Mouse (Mus musculus) 416B (cell line): ENCODE results near the gene Dcst2.

ENCODE experiments used
- DNase-seq: peaks from one replicate; pipeline ENCODE4 v3.0.0; 2011; ENCODE audit warnings: low read depth

Gene Dcst2

DNA sequence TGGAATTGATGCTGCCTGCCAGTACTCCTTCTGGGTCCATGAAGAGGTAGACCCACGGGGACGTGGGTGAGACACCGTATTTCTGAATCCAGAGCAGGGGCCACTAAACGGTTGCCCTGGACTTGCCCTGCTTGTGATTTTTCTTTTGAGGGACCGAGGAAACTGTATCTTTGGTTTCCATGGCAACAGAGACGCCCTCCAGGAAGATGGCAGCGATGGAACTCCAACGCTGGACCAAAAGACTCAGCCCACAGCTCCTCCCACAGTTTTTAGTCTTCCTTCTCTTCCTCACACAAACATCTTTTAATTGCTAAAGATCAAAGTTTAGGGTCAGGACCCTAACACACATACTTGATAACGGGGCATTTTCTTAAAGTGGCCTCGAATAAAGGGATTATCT is 29.8 kb upstream of the Dcst2 start:
- no peak for DNase-seq

DNA sequence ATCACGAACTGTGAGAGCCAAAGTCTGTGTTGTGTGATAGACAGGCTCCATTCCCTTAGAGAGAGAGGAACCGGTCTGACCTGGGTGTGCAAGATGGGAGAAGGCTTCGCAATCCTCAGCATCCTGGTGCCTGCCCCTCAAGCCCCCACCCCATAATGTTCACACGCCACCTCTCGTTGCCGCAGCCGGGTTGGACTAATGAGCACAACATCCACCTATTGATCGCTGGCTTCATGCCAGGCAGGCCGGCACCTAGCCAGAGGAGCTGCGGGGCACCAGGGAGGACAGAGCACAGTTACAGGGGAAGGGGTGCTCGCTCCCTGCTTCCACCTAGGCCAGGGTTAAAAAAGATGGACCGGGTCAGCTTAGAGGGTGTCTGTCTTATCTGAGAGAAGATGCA is 29.3 kb upstream of the Dcst2 start:
- no peak for DNase-seq

DNA sequence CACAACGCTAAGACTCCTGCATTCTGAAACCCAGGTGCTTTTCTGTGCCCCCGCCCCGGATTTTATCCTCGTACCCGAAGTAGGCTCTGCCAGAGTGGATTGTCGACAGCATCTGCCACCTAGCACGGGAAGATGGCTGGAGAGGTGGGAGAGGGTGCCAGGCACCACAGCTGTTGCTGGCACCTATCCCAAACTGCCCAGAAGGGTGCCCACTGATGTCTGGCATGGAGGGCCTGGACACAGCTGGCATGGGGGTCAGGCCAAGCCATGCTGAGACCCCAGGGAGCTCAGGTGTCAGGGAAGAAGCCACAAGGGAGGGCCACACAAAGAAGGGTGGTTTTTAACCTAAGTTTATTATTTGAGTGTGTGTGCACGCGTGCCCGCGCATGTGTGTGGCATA is 28.7 kb upstream of the Dcst2 start:
- DNase-seq = no peak

DNA sequence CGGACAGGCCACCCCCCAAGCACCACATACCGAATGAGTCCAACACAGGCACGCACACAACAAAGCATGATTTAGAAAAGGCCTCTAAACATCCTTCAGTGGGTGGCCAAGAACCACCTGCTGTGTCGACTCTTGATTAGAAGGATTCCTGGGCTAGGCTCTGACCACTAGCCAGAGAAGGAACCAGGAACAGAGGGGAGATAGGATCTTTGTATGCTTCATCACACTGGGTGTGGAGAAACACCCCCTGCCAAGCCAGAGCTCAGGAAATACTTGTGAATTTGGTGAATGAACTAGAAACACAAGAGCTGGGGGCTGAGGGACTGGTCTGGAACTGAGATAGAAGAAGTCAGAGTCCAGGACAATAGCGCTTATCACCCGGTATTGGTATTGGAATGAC is 25.2 kb upstream of the Dcst2 start:
- no peak for DNase-seq

DNA sequence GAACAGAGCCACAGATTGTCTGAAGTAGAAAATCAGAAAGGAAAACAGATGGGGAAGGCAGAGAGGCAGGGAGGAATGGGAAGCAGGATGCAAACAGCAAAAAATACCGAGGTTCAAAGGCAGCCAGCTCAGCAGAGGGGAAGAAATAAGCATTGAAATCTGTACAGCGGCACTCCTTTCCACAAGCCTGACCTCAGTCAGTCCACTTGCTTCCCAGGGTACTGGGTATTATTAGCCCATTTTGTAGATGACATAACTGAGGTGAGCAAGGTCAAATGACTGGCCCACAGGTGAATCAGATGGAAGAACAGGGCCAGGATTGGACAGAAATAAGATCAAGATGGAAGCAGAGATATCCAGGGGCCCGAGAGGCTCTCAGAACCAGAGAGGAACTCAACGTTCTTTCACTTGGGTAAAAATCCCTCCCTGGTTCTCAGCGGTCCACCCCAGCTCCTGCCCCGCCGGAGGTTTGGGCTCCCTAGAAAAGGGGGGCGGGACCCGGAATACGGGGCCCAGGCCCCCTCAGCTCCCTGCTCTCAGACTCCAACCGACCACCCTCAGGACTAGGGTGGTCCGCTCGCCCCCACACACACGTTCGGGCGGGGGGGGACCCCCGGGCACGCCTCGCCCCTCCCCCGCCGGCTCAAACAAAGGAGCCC is 24.6 kb upstream of the Dcst2 start:
- DNase-seq = no peak

DNA sequence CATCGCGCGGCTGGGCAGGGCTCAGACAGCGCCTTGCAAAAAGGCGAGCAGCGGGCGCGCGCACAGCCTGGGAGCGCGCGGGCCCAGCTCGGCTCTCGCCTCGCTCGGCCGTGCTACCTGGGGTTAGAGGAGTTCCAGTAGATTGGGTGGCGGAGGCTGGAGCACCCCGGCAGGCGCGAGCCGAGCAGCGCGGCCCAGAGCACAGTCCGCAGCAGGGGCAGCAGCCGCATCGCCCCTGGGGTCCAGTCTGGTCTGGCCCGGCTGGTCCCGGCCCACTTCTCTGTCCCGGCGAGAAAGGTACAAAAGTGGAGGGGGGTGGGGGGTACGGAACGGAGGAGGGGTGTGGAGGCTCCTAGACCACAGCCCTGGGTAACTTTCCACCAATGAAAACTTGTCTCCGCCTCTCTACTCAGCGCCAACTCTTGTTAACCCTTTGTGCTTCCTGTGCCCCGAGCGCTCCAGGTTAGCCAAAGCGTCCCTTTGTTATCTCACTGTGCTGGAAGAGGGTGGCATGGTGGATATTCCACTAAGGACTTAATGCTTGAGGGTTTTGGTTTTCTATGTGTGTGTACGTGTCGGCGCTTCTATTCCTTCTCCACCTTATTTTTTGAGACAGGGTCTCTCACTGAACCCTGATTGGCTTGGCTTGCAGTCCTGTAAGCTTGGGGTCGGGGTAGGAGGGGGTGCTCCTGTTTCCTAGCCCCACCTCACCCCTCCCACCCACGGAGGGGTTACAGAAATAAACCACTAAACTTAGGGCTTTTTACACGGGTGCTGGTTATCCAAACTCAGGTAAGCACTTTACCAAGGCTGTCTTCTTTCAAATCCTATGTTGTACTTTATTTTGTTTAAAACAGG is 23.8 kb upstream of the Dcst2 start, which contains the start of gene Efna4:
TSS of gene Efna4 (minus strand) at position 308 of the 858 bp plus-strand sequence.
- DNase-seq = peak; percentile 76

DNA sequence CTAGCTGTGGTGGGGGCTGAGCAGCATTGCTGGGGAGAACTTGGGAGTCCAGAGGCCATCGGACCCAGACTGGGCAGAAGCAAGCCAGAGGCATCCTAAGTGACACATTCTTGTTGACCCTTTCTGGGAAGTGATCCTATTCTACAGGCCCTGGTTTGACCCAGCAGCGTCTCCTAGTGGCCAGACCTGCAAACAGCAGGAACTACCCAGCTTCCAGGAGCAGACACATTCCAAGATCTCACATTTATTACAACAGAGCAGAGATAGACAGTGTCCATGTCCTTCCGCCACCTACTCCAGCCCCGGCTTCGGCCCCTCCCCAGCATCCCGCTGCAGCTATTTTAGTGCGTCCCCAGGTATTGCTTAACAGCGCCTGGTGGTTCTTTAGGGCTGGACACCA is 22.4 kb upstream of the Dcst2 start:
- peak; percentile 80 for DNase-seq

DNA sequence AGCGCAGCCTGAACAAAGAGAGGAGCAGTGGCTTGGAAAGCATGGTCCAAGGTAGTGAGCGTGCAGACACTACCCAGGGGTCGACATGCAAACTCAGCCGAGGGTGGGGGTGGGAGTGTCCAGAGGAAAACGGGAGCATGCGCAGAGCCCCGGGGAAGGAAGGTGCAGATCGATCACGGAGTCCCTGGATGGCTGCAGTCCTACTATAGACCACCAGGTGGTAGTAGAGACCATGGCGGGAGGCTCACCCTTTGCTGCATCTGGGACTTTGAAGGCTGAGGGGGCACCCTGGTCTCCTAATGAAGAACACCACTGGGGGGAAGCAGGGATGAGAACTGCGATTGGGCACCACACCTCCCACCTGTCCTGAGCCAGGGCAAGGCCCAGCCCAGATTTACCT is 21.3 kb upstream of the Dcst2 start:
- DNase-seq = peak; percentile 63

DNA sequence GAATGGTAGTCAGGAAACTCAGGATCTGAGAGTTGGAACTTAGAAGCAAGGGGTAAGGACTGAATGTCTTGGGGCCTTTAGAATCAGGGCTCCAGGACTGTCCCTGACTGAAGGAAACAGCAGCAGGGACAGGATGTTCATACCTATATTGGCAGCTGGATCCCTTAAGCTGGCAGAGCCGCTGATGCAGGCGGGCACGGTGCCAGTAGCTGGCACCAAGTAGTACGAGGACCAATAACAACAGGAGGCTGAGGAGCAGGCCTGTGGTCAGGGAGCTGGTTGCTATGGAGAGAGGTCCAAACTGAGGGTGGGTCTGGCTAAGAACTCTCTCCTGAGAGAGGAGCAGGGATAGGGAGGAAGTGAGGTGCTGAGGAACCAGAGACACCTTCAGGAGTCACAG is 20.0 kb upstream of the Dcst2 start:
- no peak for DNase-seq

DNA sequence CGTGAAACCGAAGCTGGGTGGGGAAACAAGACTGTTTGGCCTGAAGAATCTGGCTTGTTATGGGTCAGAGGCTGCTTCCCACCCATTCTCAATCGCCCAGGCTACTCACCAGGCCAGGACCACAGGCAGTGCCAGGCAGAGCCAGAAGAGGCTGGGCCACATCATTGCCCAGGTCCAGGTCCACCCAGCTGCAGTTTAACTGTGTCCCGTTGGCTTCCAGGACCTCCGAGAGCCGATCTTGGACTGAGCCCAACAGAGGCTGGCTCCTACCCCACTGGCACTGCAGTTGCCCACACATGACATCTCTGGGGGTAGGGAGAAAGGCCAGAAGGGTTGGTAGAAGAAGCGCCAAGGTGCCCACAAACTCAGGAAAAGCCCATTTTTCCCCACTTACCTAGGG is 18.5 kb upstream of the Dcst2 start:
- DNase-seq = no peak

DNA sequence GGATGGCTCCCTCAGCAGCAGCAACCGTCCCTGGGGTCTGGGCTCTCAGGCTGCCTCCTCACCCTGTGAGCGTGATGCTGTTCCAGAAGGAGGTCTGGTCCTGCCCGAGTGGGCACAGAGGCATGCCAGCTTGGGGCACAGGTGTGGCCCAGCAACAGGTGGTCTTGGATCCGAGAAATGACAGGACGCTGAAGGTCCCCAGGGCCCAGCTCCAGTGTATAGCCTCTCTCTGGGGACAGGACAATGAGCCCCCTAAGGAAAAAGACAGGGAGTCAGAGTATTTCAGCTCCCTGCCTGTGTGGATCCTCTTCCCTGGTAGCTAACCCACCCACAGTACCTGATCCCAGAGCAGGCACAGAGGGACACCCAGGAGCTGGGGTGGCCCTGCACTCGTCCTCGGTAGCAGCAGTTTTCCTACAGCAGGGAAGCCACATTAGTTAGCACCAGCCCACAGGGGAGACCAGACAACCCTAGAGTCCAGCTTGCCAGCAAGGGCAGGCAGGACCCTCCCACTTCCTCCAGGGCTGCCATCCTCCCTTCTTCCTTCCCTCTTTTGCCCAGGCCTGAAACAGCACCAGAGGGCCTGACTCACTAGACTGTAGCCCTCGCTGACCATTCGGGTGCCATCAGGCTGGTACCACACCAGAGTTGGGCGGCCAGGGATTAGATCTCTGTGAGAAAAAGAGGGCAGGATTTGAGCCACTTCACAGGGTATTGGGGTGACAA is 14.8 kb upstream of the Dcst2 start:
- peak; percentile 70 for DNase-seq

DNA sequence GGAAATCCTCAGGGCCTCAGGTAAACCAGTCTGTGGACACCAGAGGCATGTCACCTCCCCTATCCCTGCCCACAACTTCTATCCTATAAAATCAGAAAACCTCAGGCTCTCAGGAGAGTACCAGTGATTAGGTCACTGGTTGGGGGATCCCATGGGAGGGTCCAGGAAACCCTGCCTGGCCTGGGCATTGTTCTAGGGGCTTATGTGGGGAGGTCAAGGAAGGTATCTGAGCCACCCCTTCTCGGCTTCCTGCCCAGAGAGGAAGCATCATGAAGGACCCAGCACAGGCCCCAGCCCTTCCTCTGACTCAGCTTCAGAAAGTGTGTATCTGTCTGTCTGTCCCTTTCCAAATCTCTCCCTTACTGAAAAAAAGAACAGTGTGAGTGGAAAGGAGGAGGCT is 13.9 kb upstream of the Dcst2 start:
- DNase-seq = peak; percentile 42

DNA sequence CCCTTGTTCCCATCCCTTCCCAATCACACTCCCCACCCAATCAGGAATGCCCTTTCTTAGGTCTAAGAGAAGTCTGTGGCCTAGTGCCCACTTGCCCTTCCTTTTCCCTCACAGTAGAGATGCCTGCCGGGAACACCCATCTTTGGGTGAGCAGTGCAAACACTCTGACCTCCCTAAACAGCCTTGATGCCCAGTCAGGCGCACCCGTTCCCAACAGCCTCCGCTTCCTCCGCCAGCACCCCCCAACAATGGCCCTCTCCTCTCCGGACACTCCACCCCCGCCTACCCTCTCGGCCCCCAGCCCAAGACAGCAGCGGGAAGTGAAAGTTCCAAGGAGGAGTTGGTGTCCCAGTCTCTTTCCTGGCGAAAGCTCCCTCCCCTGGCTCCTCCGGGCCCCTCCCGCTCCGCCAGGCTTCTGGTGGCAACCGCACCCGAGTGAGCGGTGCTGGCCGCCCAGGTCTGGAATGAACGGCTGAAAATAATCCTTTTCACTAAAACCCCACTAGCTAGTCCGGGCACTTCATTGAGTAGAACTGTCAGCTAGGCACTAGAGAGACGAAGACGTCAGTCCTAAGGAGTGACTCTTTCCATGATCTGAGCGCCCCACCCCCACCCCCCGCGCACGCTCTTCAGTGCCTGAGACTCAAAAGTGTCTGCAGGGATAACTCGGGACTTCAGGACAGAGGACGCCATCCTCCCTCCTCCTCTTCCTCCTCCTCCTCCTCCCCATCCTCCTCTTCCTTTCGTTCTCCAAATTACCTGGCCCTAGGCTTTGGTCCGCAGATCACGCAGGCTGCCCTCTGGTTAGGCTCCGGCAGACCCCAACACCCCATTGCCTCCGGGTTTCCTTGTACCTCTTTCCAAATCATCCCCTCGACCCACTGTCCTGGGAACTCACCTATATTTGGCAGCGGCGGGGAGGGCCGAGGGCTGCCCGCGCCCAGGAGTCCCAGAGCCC is 12.6 kb upstream of the Dcst2 start:
- DNase-seq = peak; percentile 62

DNA sequence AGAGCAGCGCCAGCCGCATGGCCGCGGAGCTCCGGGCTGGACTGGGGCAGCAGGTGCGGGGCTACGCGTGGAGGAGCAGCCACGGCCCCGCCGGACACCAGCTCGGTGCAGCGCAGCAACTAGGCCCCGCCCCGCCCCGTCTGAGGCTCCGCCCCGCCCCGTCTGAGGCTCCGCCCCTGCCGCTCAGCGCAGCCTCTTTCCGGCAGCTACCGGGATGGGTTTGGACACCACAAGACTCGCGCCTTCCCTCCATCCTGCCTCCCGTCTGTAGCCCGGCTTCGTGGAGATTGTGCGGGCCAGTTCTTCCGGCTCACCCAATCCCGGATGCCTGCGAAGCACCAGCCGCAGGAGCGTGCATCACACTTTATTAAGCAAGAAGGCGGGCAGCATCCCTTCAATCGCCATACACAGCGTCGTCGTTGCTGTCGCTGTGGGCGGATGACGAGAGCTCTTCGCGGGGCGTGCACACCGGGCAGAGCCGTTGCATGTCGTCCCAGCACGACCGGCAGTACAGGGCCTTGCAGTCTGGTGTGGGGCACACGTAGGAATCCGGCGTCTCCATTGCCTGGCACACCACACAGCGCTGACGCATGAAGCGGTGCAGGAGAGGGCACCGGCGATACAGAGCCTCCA is 11.8 kb upstream of the Dcst2 start, which contains the start of gene Adam15:
TSS of gene Adam15 (minus strand) at position 128 of the 633 bp plus-strand sequence.
- peak; percentile 84 for DNase-seq

DNA sequence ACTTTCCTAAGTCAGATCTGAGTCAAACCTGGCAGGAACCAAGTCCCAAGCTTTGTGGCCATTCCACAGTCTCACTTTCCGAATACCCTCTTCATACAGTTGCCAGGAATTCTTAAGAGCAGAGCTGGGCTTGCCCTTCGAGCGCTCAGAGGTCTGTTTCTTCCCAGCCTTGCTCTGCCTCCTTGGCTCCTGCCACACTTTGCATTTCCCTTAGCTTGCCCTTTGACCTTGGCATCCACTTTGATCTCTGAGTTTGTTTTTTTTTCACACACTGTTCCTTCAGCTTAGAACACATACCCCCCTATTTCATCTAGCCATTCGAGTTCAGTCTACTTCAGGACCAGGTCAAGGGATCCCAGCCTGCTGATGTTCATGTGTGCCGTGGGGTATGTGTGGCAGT is 10.5 kb upstream of the Dcst2 start:
- no peak for DNase-seq

DNA sequence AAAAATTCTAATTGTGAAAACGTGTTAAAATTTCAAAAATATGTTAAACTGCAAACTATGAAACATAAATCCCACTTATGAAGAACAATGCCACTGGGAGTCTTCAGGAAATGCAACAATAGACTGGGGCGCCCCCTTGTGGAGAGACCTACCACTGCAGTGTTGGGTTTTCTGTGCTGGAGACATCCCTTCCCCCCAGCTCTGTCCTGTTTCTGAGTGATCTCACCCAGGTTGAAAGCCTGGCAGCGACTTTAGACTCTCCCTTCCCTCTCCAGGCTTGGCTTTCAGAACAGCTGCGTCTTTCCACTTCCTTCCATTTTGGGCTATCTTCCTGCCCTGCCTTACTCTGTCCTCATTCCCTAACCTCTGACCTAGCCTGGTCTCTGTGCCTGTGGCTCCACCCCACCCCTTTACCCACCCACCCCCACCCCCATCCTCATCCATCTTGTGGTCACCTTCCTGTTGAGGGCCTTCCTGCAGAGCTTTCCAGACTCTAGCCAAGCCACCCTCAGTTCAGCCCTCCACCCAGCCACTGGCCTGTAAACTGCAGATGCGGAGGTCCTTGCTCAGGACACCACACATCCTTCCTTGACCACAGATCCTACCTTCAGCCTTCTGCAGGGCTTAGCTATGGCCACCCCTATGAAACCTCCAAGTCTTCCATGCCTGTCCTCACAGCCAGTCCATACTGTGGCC is 6.8 kb upstream of the Dcst2 start:
- DNase-seq = peak; percentile 85

DNA sequence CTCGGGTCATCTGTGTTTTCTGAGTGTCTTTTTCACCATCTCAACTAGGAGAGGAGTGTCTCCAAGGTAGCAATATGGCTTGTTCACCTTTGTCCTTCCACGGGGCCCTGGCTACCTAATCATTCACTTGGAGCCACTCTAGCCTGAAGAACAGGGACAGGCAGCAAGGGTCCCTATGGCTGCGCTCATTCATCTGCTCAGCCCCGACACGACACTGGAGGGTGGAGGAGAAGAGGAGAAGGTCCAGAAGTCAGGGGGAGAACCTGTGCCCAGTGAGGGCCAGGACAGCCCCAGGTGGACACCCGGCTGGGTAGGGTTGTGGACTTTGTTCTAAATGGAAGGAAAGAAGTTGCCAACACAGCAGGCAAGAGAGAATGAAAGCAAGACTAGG is 6.3 kb upstream of the Dcst2 start:
- no peak for DNase-seq

DNA sequence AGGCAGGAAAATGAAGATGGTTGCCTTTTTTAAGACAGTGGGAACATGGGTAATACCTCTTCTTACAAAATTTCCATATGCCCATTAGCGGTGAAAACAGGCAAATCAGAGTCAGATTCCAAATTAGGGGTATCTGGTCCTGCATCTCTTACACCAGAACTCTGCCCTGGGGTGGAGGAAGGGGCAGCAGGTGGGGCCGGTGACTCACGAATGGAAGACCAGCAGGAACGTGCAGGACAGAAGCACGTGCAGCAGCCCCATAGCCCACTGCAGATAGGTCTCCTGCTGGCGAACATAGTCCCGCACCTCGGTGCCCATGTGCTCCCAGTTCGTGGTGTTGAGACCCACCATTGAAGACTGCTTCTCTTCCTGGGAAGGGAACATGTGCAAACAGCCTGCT is 5.7 kb upstream of the Dcst2 start:
- DNase-seq = no peak

DNA sequence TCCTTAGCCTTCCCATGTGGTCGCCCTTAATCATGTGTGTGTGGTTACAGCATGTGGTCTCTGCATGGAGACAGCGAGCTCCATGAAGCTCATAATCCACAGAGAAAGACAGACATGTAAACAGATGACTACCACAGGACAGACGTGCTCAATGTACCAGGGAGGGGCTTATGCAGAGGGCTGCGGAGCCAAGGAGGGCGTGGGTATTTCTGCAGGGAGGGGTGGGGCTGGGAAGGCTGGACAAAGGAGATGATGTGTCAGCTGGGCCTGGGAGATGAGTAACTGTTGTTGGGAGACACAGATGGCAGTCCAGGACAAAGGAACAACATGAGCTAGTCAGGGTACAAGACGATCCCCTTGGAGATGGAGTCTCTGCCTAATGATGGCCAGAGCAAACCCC is 2.1 kb upstream of the Dcst2 start:
- DNase-seq = no peak

DNA sequence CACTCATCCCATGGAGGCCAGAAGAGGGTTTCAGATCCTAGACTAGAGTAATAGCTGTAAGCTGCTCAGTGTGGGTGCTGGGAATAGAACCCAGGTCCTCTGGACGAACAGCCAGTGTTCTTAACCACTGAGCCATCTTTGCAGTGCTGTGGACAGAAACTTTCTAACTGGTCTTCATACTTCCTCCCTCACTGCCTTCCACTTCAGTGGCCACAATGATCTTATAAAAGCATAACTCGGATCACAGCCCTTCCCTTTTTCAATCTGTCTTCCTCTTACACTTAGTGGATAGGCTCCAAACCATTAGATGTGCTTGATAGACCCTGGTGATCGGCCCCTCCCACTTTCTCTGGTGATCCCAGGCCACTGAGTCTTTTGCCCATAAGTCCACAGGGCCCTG is 1.5 kb upstream of the Dcst2 start:
- DNase-seq = peak; percentile 39

DNA sequence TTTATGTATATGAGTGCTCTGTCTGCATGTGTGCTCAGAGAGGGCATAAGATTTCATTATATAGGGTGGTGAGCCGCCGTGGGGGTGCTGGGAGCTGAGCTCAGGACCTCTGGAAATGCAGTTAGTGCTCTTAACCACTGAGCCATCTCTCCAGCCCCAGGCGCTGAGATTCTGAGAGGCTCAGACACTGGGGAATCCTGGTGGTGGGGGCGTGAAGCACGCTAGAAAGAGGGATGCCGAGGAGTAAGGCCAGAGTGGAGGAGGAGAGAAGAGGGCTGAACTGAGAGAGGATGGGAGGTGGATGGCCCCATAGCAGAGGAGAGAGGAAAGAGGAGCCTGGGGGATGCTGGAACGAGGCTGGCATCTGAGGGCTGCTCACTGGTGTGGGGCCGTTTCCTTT is 2.9 kb downstream of the Dcst2 start:
- no peak for DNase-seq
